Mouse (Mus musculus): ENCODE data around the gene Nat8f5. TPM values are rescaled to one million over a fixed set of nuclear protein-coding genes. Genes with fewer than 3 reads are reported as not detected.
"Not testable (repeated sequence)": the region's sequence is repeated elsewhere in the genome, so short reads cannot be mapped to it uniquely, and the experiment has no call there.

Nat8f5 gene
- polyA plus RNA-seq, 1 experiment from 2014 or later, result not detected

GRCm38 (mm10) chr6:85809784-85810183, 11.0 kb downstream of the Nat8f5 start:
- WGBS, result 50% methylated on average over 3 of the region's 3 CpGs
- H3K36me3 ChIP-seq; H3K27ac ChIP-seq (ENCODE audit: poor library complexity, severe bottlenecking); H3K4me2 ChIP-seq; H3K4me1 ChIP-seq (replicated peaks); H3K9me3 ChIP-seq (replicated peaks); H3K4me3 ChIP-seq; ATAC-seq (ENCODE audit: insufficient number of reproducible peaks, low FRiP score); H3K9ac ChIP-seq; H3K27me3 ChIP-seq (replicated peaks): not testable (repeated sequence)

GRCm38 (mm10) chr6:85803180-85803579, 17.6 kb downstream of the Nat8f5 start:
- not testable (repeated sequence) for ATAC-seq (ENCODE audit: insufficient number of reproducible peaks, low FRiP score); H3K4me3 ChIP-seq; H3K27ac ChIP-seq (ENCODE audit: poor library complexity, severe bottlenecking); H3K4me1 ChIP-seq (replicated peaks); H3K9ac ChIP-seq; H3K27me3 ChIP-seq (replicated peaks); H3K9me3 ChIP-seq (replicated peaks); H3K4me2 ChIP-seq; H3K36me3 ChIP-seq
- 69% methylated on average over 5 of the region's 5 CpGs for WGBS

Small RNA genes within 50 kb of the gene (microRNA-seq; reads per million reads assigned to microRNA genes)
- gene Mir6375, result not detected

Other genes starting within 250 kb of the Nat8f5 start
- 4.2 and 4.7 TPM in 2 replicates for gene Alms1, start 233.4 kb downstream of the Nat8f5 start, polyA plus RNA-seq (2016; fragmentation: Nextera tagmentation; extraction: Ambion mirVana)
- not detected in 2 replicates for gene Nat8f7, start 107.8 kb downstream of the Nat8f5 start, polyA plus RNA-seq (2016; fragmentation: Nextera tagmentation; extraction: Ambion mirVana)
- gene Nat8f3, start 55.2 kb downstream of the Nat8f5 start, polyA plus RNA-seq (2016; fragmentation: Nextera tagmentation; extraction: Ambion mirVana), result 0.15 and 0.34 TPM in 2 replicates
- not detected in 2 replicates for gene Nat8f6, start within 50 bp of the Nat8f5 start, polyA plus RNA-seq (2016; fragmentation: Nextera tagmentation; extraction: Ambion mirVana)
- gene Nat8, start 11.1 kb upstream of the Nat8f5 start, polyA plus RNA-seq (2016; fragmentation: Nextera tagmentation; extraction: Ambion mirVana), result not detected in 2 replicates
- not detected in 2 replicates for gene Nat8f2, start 48.2 kb upstream of the Nat8f5 start, polyA plus RNA-seq (2016; fragmentation: Nextera tagmentation; extraction: Ambion mirVana)
- gene Nat8f4, start 83.9 kb upstream of the Nat8f5 start, polyA plus RNA-seq (2016; fragmentation: Nextera tagmentation; extraction: Ambion mirVana), result 2.4 TPM in 2 replicates
- gene Tprkb, start 90.9 kb upstream of the Nat8f5 start, polyA plus RNA-seq (2016; fragmentation: Nextera tagmentation; extraction: Ambion mirVana), result 24.3 and 24.6 TPM in 2 replicates
- gene Nat8f1, start 94.7 kb upstream of the Nat8f5 start, polyA plus RNA-seq (2016; fragmentation: Nextera tagmentation; extraction: Ambion mirVana), result 3.7 and 4.7 TPM in 2 replicates
- 51.4 and 51.8 TPM in 2 replicates for gene Dusp11, start 140.7 kb upstream of the Nat8f5 start, polyA plus RNA-seq (2016; fragmentation: Nextera tagmentation; extraction: Ambion mirVana)
- gene Figla, start 195.2 kb upstream of the Nat8f5 start, polyA plus RNA-seq (2016; fragmentation: Nextera tagmentation; extraction: Ambion mirVana), result not detected in 2 replicates
- gene Add2, start 207.7 kb upstream of the Nat8f5 start, polyA plus RNA-seq (2016; fragmentation: Nextera tagmentation; extraction: Ambion mirVana), result 10.8 and 12.3 TPM in 2 replicates

Measured in heart, embryonic 12.5 days (tissue).